Mouse (Mus musculus) hindlimb bud, embryonic 11.5 days (tissue): ENCODE measurements around the gene Gm11757.
"Not testable (repeated sequence)": the region's sequence is repeated elsewhere in the genome, so short reads cannot be mapped to it uniquely, and the experiment has no call there.

Experiments
- DNase-seq: peaks from one replicate; pipeline ENCODE4 v3.0.0-alpha.2; 2012; ENCODE audit warnings: low read depth, low spot score; ENCODE audit errors: extremely low spot score

Gm11757 gene

GRCm38 (mm10) chr4:73891012-73891411 is at the start of gene Gm11757:
TSS of gene Gm11757 (minus strand) at chr4:73891112.
- DNase-seq, result not testable (repeated sequence)

- DNase-seq, result not testable (repeated sequence)
These were observed 29.7 kb upstream of the Gm11757 start, which contains the start of gene Gm11756 for GRCm38 (mm10) chr4:73920660-73921059. TSS of gene Gm11756 (minus strand) at chr4:73920760.

GRCm38 (mm10) chr4:73905853-73906252 is 14.9 kb upstream of the Gm11757 start, which contains the start of gene Gm13871:
TSS of gene Gm13871 (minus strand) at chr4:73905953.
- DNase-seq, result not testable (repeated sequence)

- DNase-seq, result not testable (repeated sequence)
These were observed 14.7 kb downstream of the Gm11757 start, which contains the start of gene Gm11758 for GRCm38 (mm10) chr4:73876166-73876565. TSS of gene Gm11758 (minus strand) at chr4:73876266.
